Mouse (Mus musculus) intestine, postnatal 0 days (tissue): ENCODE data around the gene S100a2. TPM values are rescaled to one million over a fixed set of nuclear protein-coding genes. Genes with fewer than 3 reads are reported as not detected.

ENCODE experiments used
- ATAC-seq: fragments of 200-750 bp; cut with Nextera tagmentation; 2 replicates; pipeline ENCODE4 v1.8.0; 2017; ENCODE audit warnings: mild to moderate bottlenecking, moderate TSS enrichment, moderate library complexity
- H3K27ac ChIP-seq: fragments of 300-500 bp; sonication (generic); 2 replicates; pipeline ENCODE4 v1.5.1; 2014; ENCODE audit warnings: mild to moderate bottlenecking, low read depth, low read length, moderate library complexity
- H3K27me3 ChIP-seq: fragments of 300-500 bp; sonication (generic); replicated peaks from 2 replicates; pipeline ENCODE4 v1.6.1; 2014; ENCODE audit warnings: low read length, mixed read lengths; ENCODE audit not compliant: control insufficient read depth, insufficient read depth
- H3K36me3 ChIP-seq: fragments of 300-500 bp; sonication (generic); 2 replicates; pipeline ENCODE4 v1.6.1; 2014; ENCODE audit warnings: mild to moderate bottlenecking, moderate library complexity; ENCODE audit not compliant: control insufficient read depth, insufficient read depth
- H3K4me1 ChIP-seq: fragments of 300-500 bp; sonication (generic); replicated peaks from 2 replicates; pipeline ENCODE4 v1.6.1; 2014; ENCODE audit warnings: antibody characterized with exemption, low read length, mixed read lengths; ENCODE audit not compliant: control insufficient read depth, insufficient read depth
- H3K4me2 ChIP-seq: fragments of 300-500 bp; sonication (generic); replicated peaks from 2 replicates; pipeline ENCODE4 v1.6.1; 2014; ENCODE audit warnings: low read depth, mild to moderate bottlenecking, moderate library complexity
- H3K4me3 ChIP-seq: fragments of 300-500 bp; sonication (generic); 2 replicates; pipeline ENCODE4 v1.5.1; 2014; ENCODE audit warnings: low read depth, low read length
- H3K9ac ChIP-seq: fragments of 300-500 bp; sonication (generic); 2 replicates; pipeline ENCODE4 v1.6.1; 2014; ENCODE audit warnings: mild to moderate bottlenecking, low read depth, low read length
- H3K9me3 ChIP-seq: fragments of 300-500 bp; sonication (generic); 2 replicates; pipeline ENCODE4 v1.6.1; 2016; ENCODE audit warnings: mixed run types; ENCODE audit not compliant: control insufficient read depth
- CTCF ChIP-seq: sonication (generic); IDR thresholded peaks from 2 replicates; pipeline ENCODE4 v1.5.1; 2016; ENCODE audit warnings: low read depth, mild to moderate bottlenecking, control low read depth, antibody characterized with exemption, moderate library complexity
- WGBS: fragments of 180-500 bp; shearing (Covaris S2); extraction: QIAGEN DNeasy Blood & Tissue Kit; methylation state at CpG from one replicate; pipeline ENCODE4 v1.1.7; 2014; 5-methylcytosine and 5-hydroxymethylcytosine counted together
- polyA plus RNA-seq: library from polyadenylated mRNA; unstranded; fragments of >200 nt; fragmentation: Nextera tagmentation; extraction: Ambion mirVana; gene quantifications from 2 replicates; pipeline ENCODE4 v1.2.1, GENCODE M21; 2015

Gene S100a2
- polyA plus RNA-seq, 1 experiment from 2014 or later, result not detected

DNA sequence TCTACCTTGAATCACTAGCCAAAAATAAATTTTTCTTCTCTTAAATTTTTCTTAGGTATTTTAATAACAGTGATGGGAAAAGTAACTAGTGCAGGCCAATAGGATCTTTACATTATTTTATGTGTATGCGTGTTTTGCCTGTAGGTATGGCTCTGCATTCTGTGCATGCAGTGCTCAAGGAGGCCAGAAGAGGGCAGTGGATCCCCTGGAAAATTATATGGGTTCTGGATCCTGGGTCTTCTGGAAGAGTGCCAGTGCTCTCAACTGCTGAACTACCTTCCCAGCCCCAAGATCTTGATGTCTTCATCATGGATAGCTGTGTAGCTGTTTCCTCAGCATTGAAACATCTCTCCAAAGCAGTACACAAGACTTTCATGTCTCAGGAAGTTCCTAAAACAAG lies 7.9 kb upstream of the S100a2 start:
- H3K9ac ChIP-seq, result no peak overlapping the region
- ATAC-seq, result no peak
- H3K9me3 ChIP-seq, result no peaks in the 10 kb centered on the region
- WGBS, result 100% methylated on average over 1 of the region's 1 CpGs
- H3K4me3 ChIP-seq, result no peak overlapping the region
- H3K27me3 ChIP-seq, result no peaks in the 10 kb centered on the region
- no peak overlapping the region for H3K4me2 ChIP-seq
- H3K27ac ChIP-seq, result no peak overlapping the region
- no peaks in the 10 kb centered on the region for H3K36me3 ChIP-seq
- TF ChIP-seq CTCF, result peak; percentile 56
- H3K4me1 ChIP-seq, result peaks cover 7% of the 10 kb centered on the region

DNA sequence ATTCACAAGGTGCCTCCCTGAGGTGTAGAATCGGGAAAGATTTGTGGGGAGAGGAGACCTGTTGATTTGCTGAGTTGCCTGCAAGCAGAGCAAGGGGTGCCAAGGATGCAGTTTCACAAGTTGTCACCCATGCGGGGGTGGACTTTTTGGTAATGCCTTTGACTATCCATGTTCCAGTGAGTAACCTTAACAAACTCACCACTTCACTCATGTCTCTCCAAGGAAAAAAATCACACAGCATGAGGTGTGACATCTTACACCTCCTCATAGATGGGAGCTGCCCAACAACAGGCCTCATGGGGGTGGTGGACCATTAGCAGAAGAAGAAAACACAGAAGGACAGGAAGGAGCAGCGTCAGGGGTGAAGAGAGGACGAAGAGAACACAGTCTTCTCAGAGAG lies 7.5 kb upstream of the S100a2 start:
- H3K27me3 ChIP-seq, result no peaks in the 10 kb centered on the region
- H3K9me3 ChIP-seq, result no peaks in the 10 kb centered on the region
- 91% methylated on average over 4 of the region's 4 CpGs for WGBS
- no peak overlapping the region for H3K27ac ChIP-seq
- no peaks in the 10 kb centered on the region for H3K36me3 ChIP-seq
- ATAC-seq, result no peak
- no peak overlapping the region for H3K4me2 ChIP-seq
- no peak overlapping the region for H3K9ac ChIP-seq
- peaks cover 7% of the 10 kb centered on the region for H3K4me1 ChIP-seq
- H3K4me3 ChIP-seq, result no peak overlapping the region
- no peak for TF ChIP-seq CTCF

DNA sequence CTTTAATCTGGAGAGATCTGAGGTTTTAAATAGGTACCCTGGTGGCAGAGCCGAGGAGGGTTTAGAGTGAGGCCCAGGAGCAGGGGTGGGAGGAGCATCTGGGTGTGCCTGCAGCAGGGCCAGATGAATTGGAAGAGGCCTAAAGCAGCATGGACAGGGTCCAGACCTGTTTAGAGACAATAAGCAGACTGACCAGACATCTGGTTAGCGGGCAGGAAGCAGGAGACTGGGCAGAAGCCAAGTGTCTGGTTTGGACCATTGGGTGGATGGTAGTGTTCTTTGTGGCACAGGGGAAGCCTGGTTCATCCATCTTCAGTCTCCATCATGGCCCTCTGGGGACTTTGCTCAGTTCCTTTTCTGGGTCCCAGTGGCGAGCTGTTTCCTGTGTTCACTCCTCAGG lies 6.2 kb upstream of the S100a2 start:
- H3K27me3 ChIP-seq, result no peaks in the 10 kb centered on the region
- no peak overlapping the region for H3K4me2 ChIP-seq
- no peak for TF ChIP-seq CTCF
- H3K27ac ChIP-seq, result no peak overlapping the region; the same call in 1 of the 2 replicates
- H3K4me1 ChIP-seq, result peaks cover 7% of the 10 kb centered on the region
- no peak overlapping the region for H3K4me3 ChIP-seq
- 31% methylated on average over 3 of the region's 3 CpGs for WGBS
- H3K9ac ChIP-seq, result no peak overlapping the region
- ATAC-seq, result 0 out of 2 replicates have a peak, but pooled peaks have one; percentile 18
- no peaks in the 10 kb centered on the region for H3K36me3 ChIP-seq
- H3K9me3 ChIP-seq, result no peaks in the 10 kb centered on the region

DNA sequence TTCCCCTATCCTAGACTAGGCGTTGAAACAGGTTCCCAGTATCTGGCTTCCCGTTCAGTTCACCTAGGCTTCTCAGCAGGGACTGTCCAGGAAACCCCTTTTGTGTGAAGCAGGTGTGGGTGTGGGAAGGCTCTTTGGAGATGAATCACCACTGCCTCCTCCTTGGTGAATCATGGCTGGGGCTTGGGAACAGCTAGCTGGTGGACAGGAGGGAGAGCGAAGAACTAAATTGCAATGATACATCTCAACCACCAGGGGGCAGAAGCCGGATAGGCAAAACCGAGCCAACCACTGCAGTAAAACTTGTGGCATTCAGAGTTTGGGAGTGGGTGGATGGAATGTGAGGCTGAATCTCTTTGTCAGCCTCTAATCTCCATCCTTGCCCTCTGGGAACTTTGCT lies 4.5 kb upstream of the S100a2 start:
- ATAC-seq, result peak; percentile 65; the same call in 1 of the 2 replicates
- Histone ChIP-seq H3K4me2 (no peak overlapping the region), H3K9ac (no peak overlapping the region), H3K9me3 (no peaks in the 10 kb centered on the region), H3K4me3 (no peak overlapping the region), H3K27me3 (no peaks in the 10 kb centered on the region), H3K36me3 (no peaks in the 10 kb centered on the region), H3K4me1 (peaks cover 7% of the 10 kb centered on the region), H3K27ac (no peak overlapping the region)
- peak; percentile 93 for TF ChIP-seq CTCF
- WGBS, result 28% methylated on average over 5 of the region's 5 CpGs

DNA sequence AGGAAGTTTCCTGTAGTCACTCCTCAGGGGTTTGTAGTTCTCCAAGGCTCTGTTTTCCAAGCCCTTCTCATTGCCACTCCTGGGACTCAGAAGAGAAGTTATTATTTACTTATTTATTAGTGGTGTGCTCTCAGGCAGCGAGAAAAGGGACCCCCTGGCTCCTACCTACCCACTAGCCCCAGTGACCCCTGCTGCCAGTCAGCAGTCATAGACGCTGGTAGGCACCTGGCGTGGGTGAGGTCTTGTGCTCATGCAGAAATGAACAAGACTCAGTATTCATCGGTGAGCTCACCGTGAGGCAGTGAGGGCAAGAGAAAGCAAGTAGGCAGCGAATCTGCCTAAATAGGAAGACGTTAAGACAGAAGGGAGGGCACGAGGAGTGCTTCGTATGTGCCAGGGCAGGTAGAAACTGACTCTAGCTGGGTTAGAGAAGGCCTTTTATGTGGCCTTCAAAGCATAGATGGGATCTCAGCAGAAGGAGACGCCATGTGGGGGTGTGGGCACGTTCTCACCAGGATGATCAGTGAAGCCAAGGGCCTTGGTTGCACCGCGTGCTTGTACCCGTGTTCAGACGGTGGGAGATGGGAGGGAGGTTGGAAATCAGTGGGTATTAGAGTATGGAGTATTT lies 3.9 kb upstream of the S100a2 start:
- no peak for ATAC-seq
- Histone ChIP-seq H3K4me2 (no peak overlapping the region), H3K4me3 (no peak overlapping the region), H3K27ac (peak overlapping the region; percentile 46; the same call in 1 of the 2 replicates), H3K9me3 (no peaks in the 10 kb centered on the region), H3K9ac (no peak overlapping the region), H3K27me3 (no peaks in the 10 kb centered on the region), H3K36me3 (no peaks in the 10 kb centered on the region), H3K4me1 (peaks cover 7% of the 10 kb centered on the region)
- 79% methylated on average over 15 of the region's 15 CpGs for WGBS
- TF ChIP-seq CTCF, result no peak

DNA sequence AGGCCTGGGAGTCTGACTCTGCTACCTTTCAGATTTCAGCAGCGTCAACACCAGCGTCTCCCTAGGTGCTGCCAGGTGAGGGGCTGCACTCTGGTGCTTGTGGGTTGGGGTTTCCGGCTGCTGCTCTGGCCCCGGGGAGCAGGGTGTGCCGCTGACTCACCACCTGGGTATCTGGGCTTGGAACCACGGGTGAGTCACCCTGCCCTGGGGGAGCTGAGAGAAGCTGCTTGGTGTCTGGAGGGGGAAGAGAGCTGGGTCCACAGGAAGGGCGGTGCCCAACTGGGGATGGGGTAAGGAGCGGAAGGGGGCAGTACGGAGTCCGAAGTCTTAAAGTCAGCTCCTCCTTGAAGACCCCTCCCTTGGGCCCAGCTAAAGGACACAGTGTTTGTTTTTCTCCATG lies 3.1 kb upstream of the S100a2 start:
- no peaks in the 10 kb centered on the region for H3K9me3 ChIP-seq
- H3K9ac ChIP-seq, result no peak overlapping the region
- H3K4me2 ChIP-seq, result no peak overlapping the region
- H3K27ac ChIP-seq, result peak overlapping the region; percentile 35; the same call in 1 of the 2 replicates
- H3K4me1 ChIP-seq, result peaks cover 7% of the 10 kb centered on the region
- peak; percentile 85 for ATAC-seq
- TF ChIP-seq CTCF, result no peak
- WGBS, result 19% methylated on average over 10 of the region's 10 CpGs
- H3K4me3 ChIP-seq, result no peak overlapping the region
- no peaks in the 10 kb centered on the region for H3K36me3 ChIP-seq
- no peaks in the 10 kb centered on the region for H3K27me3 ChIP-seq
